9 mouse cellular contexts compared by ENCODE assay signal in the genomic region with DNA sequence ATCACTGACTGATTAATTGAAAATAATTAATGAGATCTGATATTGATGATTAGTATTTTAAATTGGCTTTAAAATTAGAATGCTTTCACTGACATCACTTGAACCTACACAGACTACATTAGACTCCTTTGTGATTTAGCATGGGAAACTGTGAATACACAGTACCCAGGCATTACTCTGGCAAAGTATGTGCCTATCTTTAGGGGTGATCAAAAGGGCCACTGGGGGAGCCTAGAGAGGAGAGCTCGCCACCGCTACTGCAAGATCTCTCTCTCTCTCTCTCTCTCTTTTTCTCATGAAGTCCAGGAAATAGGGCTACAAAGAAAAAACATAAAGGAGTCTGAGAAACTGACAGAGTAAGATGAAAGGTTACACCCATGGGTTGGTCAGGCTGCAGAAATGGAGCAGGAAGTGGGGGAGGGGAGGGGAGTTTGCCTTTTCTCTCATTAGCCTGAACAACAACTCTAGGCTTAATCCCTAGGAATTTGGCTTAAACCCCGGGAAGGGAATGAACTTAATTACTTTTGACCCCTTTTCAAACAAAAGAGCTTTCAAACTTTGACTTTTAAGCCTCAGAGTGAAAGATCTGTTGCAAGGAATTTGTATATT. TPM values are rescaled to one million over a fixed set of nuclear protein-coding genes. Genes with fewer than 3 reads are reported as not detected.
DNase-seq lines count a peak whose midpoint lies in the region; ATAC-seq and TF ChIP-seq lines count a peak whose summit lies in the region.
"Had no signal": no experiment of that assay in that cellular context is flagged by ENCODE, and none has a peak within 500 bp of the region (broad histone marks: within the 10 kb centered on the region; RNA-seq: fewer than 3 reads in every experiment).

No protein-coding gene starts in this region.

- WGBS in liver, adult 2 months = 42% methylated on average over 3 of the region's 3 CpGs
- 25% methylated on average over 3 of the region's 3 CpGs for WGBS in liver, postnatal 0 days (ENCODE audit: insufficient replicate concordance)
- WGBS in embryonic facial prominence, embryonic 11.5 days = 5% methylated on average over 3 of the region's 3 CpGs
- 14% methylated on average over 3 of the region's 3 CpGs for WGBS in neural tube, embryonic 11.5 days
- WGBS in intestine, embryonic 16.5 days = 13% methylated on average over 3 of the region's 3 CpGs

- no peaks in the 10 kb centered on the region for H3K27me3 ChIP-seq in liver, adult 2 months (ENCODE audit: control insufficient read depth, insufficient read depth, low read length)
- H3K27me3 ChIP-seq in liver, postnatal 0 days (ENCODE audit: insufficient read depth, low read length) = no peaks in the 10 kb centered on the region
- no peaks in the 10 kb centered on the region for H3K27me3 ChIP-seq in embryonic facial prominence, embryonic 11.5 days (ENCODE audit: control insufficient read depth, insufficient read depth, low read length)
- H3K27me3 ChIP-seq in neural tube, embryonic 11.5 days (ENCODE audit: control insufficient read depth, insufficient read depth, low read length) = no peaks in the 10 kb centered on the region
- H3K27me3 ChIP-seq in intestine, embryonic 16.5 days (replicated peaks; ENCODE audit: control insufficient read depth, insufficient read depth, low read length) = no peaks in the 10 kb centered on the region

- H3K9ac ChIP-seq in liver, adult 2 months (ENCODE audit: low read depth, low read length) = no peak overlapping the region
- no peak overlapping the region for H3K9ac ChIP-seq in liver, postnatal 0 days (replicated peaks)
- H3K9ac ChIP-seq in embryonic facial prominence, embryonic 11.5 days (replicated peaks; ENCODE audit: low read length) = no peak overlapping the region
- H3K9ac ChIP-seq in neural tube, embryonic 11.5 days (ENCODE audit: low read length) = no peak overlapping the region
- H3K9ac ChIP-seq in intestine, embryonic 16.5 days (ENCODE audit: low read depth, low read length) = no peak overlapping the region

- H3K4me2 ChIP-seq in liver, postnatal 0 days (ENCODE audit: low read depth, low read length) = no peak overlapping the region
- no peak overlapping the region for H3K4me2 ChIP-seq in embryonic facial prominence, embryonic 11.5 days (ENCODE audit: low read depth, low read length)
- H3K4me2 ChIP-seq in neural tube, embryonic 11.5 days (ENCODE audit: low read depth) = no peak overlapping the region
- H3K4me2 ChIP-seq in intestine, embryonic 16.5 days (ENCODE audit: low read depth, low read length) = no peak overlapping the region

- DNase-seq in liver, adult 2 months (ENCODE audit: extremely low read depth, low read depth, low spot score) = peak; percentile 8
- no peak for DNase-seq in liver, postnatal 0 days
- peak; percentile 43 for DNase-seq in T-cell, adult 2 months (ENCODE audit: low spot score)
- DNase-seq in embryonic facial prominence, embryonic 11.5 days (ENCODE audit: low spot score) = peak; percentile 87
- peak; percentile 31 for DNase-seq in neural tube, embryonic 11.5 days (ENCODE audit: low spot score)
- DNase-seq in testis, postnatal 10 days (ENCODE audit: low spot score) = no peak
- no peak for DNase-seq in gastrocnemius, postnatal 14 days

- no peaks in the 10 kb centered on the region for H3K36me3 ChIP-seq in liver, adult 2 months (ENCODE audit: control insufficient read depth, insufficient read depth, low read length)
- no peaks in the 10 kb centered on the region for H3K36me3 ChIP-seq in liver, postnatal 0 days (replicated peaks; ENCODE audit: insufficient read depth, low read length)
- H3K36me3 ChIP-seq in embryonic facial prominence, embryonic 11.5 days (replicated peaks; ENCODE audit: control insufficient read depth, insufficient read depth, low read depth, low read length) = no peaks in the 10 kb centered on the region
- no peaks in the 10 kb centered on the region for H3K36me3 ChIP-seq in neural tube, embryonic 11.5 days (ENCODE audit: control insufficient read depth, insufficient read depth, low read length)
- H3K36me3 ChIP-seq in intestine, embryonic 16.5 days (ENCODE audit: control insufficient read depth, insufficient read depth, low read length) = no peaks in the 10 kb centered on the region

- TF ChIP-seq POLR2A in liver, adult 2 months (IDR thresholded peaks at IDR 0.05; ENCODE audit: extremely low read depth, insufficient read depth, low read length) = no peak

- H3K4me3 ChIP-seq in liver, adult 2 months (ENCODE audit: insufficient read depth, low read depth, low read length) = no peak overlapping the region
- no peak overlapping the region for H3K4me3 ChIP-seq in liver, postnatal 0 days (ENCODE audit: low read depth, low read length)
- H3K4me3 ChIP-seq in embryonic facial prominence, embryonic 11.5 days (ENCODE audit: low read depth, low read length) = no peak overlapping the region
- no peak overlapping the region for H3K4me3 ChIP-seq in neural tube, embryonic 11.5 days (ENCODE audit: low read depth, low read length)
- H3K4me3 ChIP-seq in intestine, embryonic 16.5 days (ENCODE audit: low read length) = no peak overlapping the region

- no peaks in the 10 kb centered on the region for H3K4me1 ChIP-seq in liver, adult 2 months (ENCODE audit: control insufficient read depth, insufficient read depth, low read length)
- no peaks in the 10 kb centered on the region for H3K4me1 ChIP-seq in liver, postnatal 0 days (ENCODE audit: insufficient read depth)
- H3K4me1 ChIP-seq in embryonic facial prominence, embryonic 11.5 days (ENCODE audit: control insufficient read depth, insufficient read depth, low read length) = no peaks in the 10 kb centered on the region; the same call in 1 of the 2 replicates
- no peaks in the 10 kb centered on the region for H3K4me1 ChIP-seq in neural tube, embryonic 11.5 days (ENCODE audit: control insufficient read depth, insufficient read depth, low read length)
- H3K4me1 ChIP-seq in intestine, embryonic 16.5 days (ENCODE audit: control insufficient read depth, insufficient read depth, low read length) = peaks cover 4% of the 10 kb centered on the region; the same call in 1 of the 2 replicates

- no peaks in the 10 kb centered on the region for H3K9me3 ChIP-seq in liver, postnatal 0 days (ENCODE audit: low read length)
- H3K9me3 ChIP-seq in embryonic facial prominence, embryonic 11.5 days (replicated peaks; ENCODE audit: control insufficient read depth, low read length) = no peaks in the 10 kb centered on the region
- H3K9me3 ChIP-seq in neural tube, embryonic 11.5 days (ENCODE audit: control insufficient read depth, low read length) = no peaks in the 10 kb centered on the region
- no peaks in the 10 kb centered on the region for H3K9me3 ChIP-seq in intestine, embryonic 16.5 days (ENCODE audit: control insufficient read depth, low read length)

- no peak for ATAC-seq in liver, postnatal 0 days
- no peak for ATAC-seq in embryonic facial prominence, embryonic 11.5 days (replicated peaks; ENCODE audit: insufficient number of reproducible peaks, low FRiP score, low TSS enrichment, low read depth)
- no peak for ATAC-seq in neural tube, embryonic 11.5 days (ENCODE audit: insufficient read depth, low FRiP score, low TSS enrichment)
- no peak for ATAC-seq in intestine, embryonic 16.5 days
- ATAC-seq: Patski had no signal

- H3K27ac ChIP-seq in liver, adult 2 months (replicated peaks; ENCODE audit: insufficient read depth, low read depth, low read length) = no peak overlapping the region
- no peak overlapping the region for H3K27ac ChIP-seq in liver, postnatal 0 days (ENCODE audit: low read depth)
- H3K27ac ChIP-seq in embryonic facial prominence, embryonic 11.5 days (replicated peaks; ENCODE audit: low read depth, low read length) = peak overlapping the region; percentile 61; the same call in 1 of the 2 replicates
- no peak overlapping the region for H3K27ac ChIP-seq in neural tube, embryonic 11.5 days (ENCODE audit: low read depth, low read length)
- no peak overlapping the region for H3K27ac ChIP-seq in intestine, embryonic 16.5 days (ENCODE audit: low read length)

- no peak for TF ChIP-seq CTCF in liver, adult 2 months (IDR thresholded peaks at IDR 0.05; ENCODE audit: low read depth, low read length)
- no peak for TF ChIP-seq CTCF in liver, postnatal 0 days (IDR thresholded peaks at IDR 0.05; ENCODE audit: low read depth)

- no peaks in the 10 kb centered on the region for H3K79me2 ChIP-seq in liver, adult 2 months (ENCODE audit: control insufficient read depth, insufficient read depth, low read length)

- intact Hi-C loops in gastrocnemius, postnatal 14 days (cut with DNase I; ENCODE audit: low total_unique reads) = no loop called here

- TF ChIP-seq EP300 in liver, postnatal 0 days (IDR thresholded peaks at IDR 0.05; ENCODE audit: low read depth) = no peak

RNA-seq across cellular contexts. Expression of gene Lgi1, which starts 33.8 kb away (rescaled TPM):
- not detected in 2 replicates for total RNA-seq in liver, adult 2 months (2014; rRNA removed)
- not detected in 2 replicates for polyA plus RNA-seq in liver, adult 2 months (2012; rRNA removed)
- polyA plus RNA-seq in liver, postnatal 0 days (2015; fragmentation: Nextera tagmentation; extraction: Ambion mirVana) = 0.12 TPM in 1 of 2 replicates, not detected in the other
- polyA plus RNA-seq in embryonic facial prominence, embryonic 11.5 days (2014; fragmentation: Nextera tagmentation; extraction: Ambion mirVana) = 1.4 and 2.3 TPM in 2 replicates
- polyA plus RNA-seq in neural tube, embryonic 11.5 days (2014; fragmentation: Nextera tagmentation; extraction: Ambion mirVana) = 0.40 and 0.70 TPM in 2 replicates
- 0.46 and 0.51 TPM in 2 replicates for polyA plus RNA-seq in intestine, embryonic 16.5 days (2015; fragmentation: Nextera tagmentation; extraction: Ambion mirVana)
- 1 to 10 TPM; 2.0 to 2.6 TPM for total RNA-seq in gastrocnemius, postnatal 14 days (2021)

Comparison
In these comparisons a context has a peak if more than half of its experiments do, and no peak if none do; other contexts are left out.
1. DNase-seq: peak in liver, adult 2 months (single experiment), T-cell, adult 2 months (single experiment), embryonic facial prominence, embryonic 11.5 days (single experiment) and neural tube, embryonic 11.5 days (single experiment); none in liver, postnatal 0 days (single experiment), testis, postnatal 10 days (single experiment) and gastrocnemius, postnatal 14 days (single experiment).